Mouse (Mus musculus) ZHBTc4 (cell line): ENCODE results near the gene Slc23a3.

Experiments
- DNase-seq: peaks from one replicate; pipeline ENCODE4 v3.0.0-alpha.2; 2011; ENCODE audit warnings: low read depth, low spot score

Slc23a3 gene

GRCm38 (mm10) chr1:75133421-75134207, at the start of gene Slc23a3:
TSS of gene Slc23a3 (minus strand) at chr1:75133890.
- no peak for DNase-seq

- peak; percentile 41 for DNase-seq
Observed at GRCm38 (mm10) chr1:75182160-75182559, 48.5 kb upstream of the Slc23a3 start.

- no peak for DNase-seq
Observed at GRCm38 (mm10) chr1:75181377-75181870, 47.7 kb upstream of the Slc23a3 start.

- peak; percentile 17 for DNase-seq
Observed at GRCm38 (mm10) chr1:75180741-75181140, 47.1 kb upstream of the Slc23a3 start.

- DNase-seq: peak; percentile 96
Observed at GRCm38 (mm10) chr1:75180105-75180590, 46.5 kb upstream of the Slc23a3 start, which contains the start of gene Abcb6. TSS of gene Abcb6 (minus strand) at chr1:75180392.

- DNase-seq: peak; percentile 62
Observed at GRCm38 (mm10) chr1:75179334-75180104, 45.8 kb upstream of the Slc23a3 start.

- DNase-seq: peak; percentile 98
Observed at GRCm38 (mm10) chr1:75168472-75169464, 35.1 kb upstream of the Slc23a3 start, which contains the start of gene Zfand2b. TSS of gene Zfand2b (plus strand) at chr1:75168646.

GRCm38 (mm10) chr1:75168093-75168471, 34.4 kb upstream of the Slc23a3 start:
- DNase-seq: no peak

- DNase-seq: no peak
Observed at GRCm38 (mm10) chr1:75160256-75160617, 26.5 kb upstream of the Slc23a3 start.

- DNase-seq: no peak
Observed at GRCm38 (mm10) chr1:75159540-75160255, 26.0 kb upstream of the Slc23a3 start.

- no peak for DNase-seq
Observed at GRCm38 (mm10) chr1:75158990-75159389, 25.3 kb upstream of the Slc23a3 start.

- DNase-seq: no peak
Observed at GRCm38 (mm10) chr1:75155837-75156236, 22.1 kb upstream of the Slc23a3 start.

GRCm38 (mm10) chr1:75148727-75149126, 15.0 kb upstream of the Slc23a3 start:
- no peak for DNase-seq

GRCm38 (mm10) chr1:75147411-75148135, 13.9 kb upstream of the Slc23a3 start:
- DNase-seq: no peak

GRCm38 (mm10) chr1:75145589-75145988, 11.9 kb upstream of the Slc23a3 start:
- DNase-seq: no peak

- peak; percentile 97 for DNase-seq
Observed at GRCm38 (mm10) chr1:75142301-75143261, 8.9 kb upstream of the Slc23a3 start, which contains the start of the genes Cnppd1 and Retreg2. TSS of gene Cnppd1 (minus strand) at chr1:75142711. TSS of gene Retreg2 (plus strand) at chr1:75142778.

- DNase-seq: peak; percentile 61
Observed at GRCm38 (mm10) chr1:75141486-75142190, 7.9 kb upstream of the Slc23a3 start.
